Mouse (Mus musculus): ENCODE measurements around the gene Cebpg.

- no peak for TF ChIP-seq CTCF (IDR thresholded peaks at IDR 0.05; ENCODE audit: low read depth, low read length)
- TF ChIP-seq POLR2A (IDR thresholded peaks at IDR 0.05; ENCODE audit: borderline replicate concordance, low read depth, low read length), result no peak
Observed at GRCm38 (mm10) chr7:35094975-35095678, 38.8 kb upstream of the Cebpg start.

All from bone marrow macrophage, adult 2 months (primary cell).